Mouse (Mus musculus): ENCODE results near the gene Gadd45b. TPM values are rescaled to one million over a fixed set of nuclear protein-coding genes. Genes with fewer than 3 reads are reported as not detected.

The Gadd45b gene
- polyA plus RNA-seq (2017; shearing (Covaris generic)), result 10 to 100 TPM; 22.8 to 45.2 TPM

GRCm38 (mm10) chr10:80929299-80930226 lies at the start of gene Gadd45b:
Gene Gadd45b (plus strand): TSS chr10:80930073.
- peak; percentile 79 for ATAC-seq

- ATAC-seq, result peak; percentile 54
Measured at GRCm38 (mm10) chr10:80880131-80880641, 49.7 kb upstream of the Gadd45b start.

- ATAC-seq, result no peak
Measured at GRCm38 (mm10) chr10:80880901-80881300, 49.0 kb upstream of the Gadd45b start.

GRCm38 (mm10) chr10:80881301-80881700 lies 48.6 kb upstream of the Gadd45b start:
- no peak for ATAC-seq

- ATAC-seq, result no peak
Measured at GRCm38 (mm10) chr10:80887181-80887580, 42.7 kb upstream of the Gadd45b start.

GRCm38 (mm10) chr10:80895100-80895499 lies 34.8 kb upstream of the Gadd45b start:
- no peak for ATAC-seq

GRCm38 (mm10) chr10:80895697-80896096 lies 34.2 kb upstream of the Gadd45b start:
- no peak for ATAC-seq

- no peak for ATAC-seq
Measured at GRCm38 (mm10) chr10:80896581-80897485, 33.0 kb upstream of the Gadd45b start.

GRCm38 (mm10) chr10:80897861-80898510 lies 31.9 kb upstream of the Gadd45b start:
- ATAC-seq, result no peak

GRCm38 (mm10) chr10:80899074-80899473 lies 30.8 kb upstream of the Gadd45b start:
- no peak for ATAC-seq

GRCm38 (mm10) chr10:80899591-80900317 lies 30.1 kb upstream of the Gadd45b start:
- no peak for ATAC-seq

- ATAC-seq, result peak; percentile 97
Measured at GRCm38 (mm10) chr10:80900318-80901247, 29.3 kb upstream of the Gadd45b start, which contains the start of gene Timm13. Gene Timm13 (minus strand): TSS chr10:80900969.

- ATAC-seq, result no peak
Measured at GRCm38 (mm10) chr10:80901409-80902272, 28.2 kb upstream of the Gadd45b start.

- no peak for ATAC-seq
Measured at GRCm38 (mm10) chr10:80902273-80902940, 27.5 kb upstream of the Gadd45b start.

GRCm38 (mm10) chr10:80903282-80903681 lies 26.6 kb upstream of the Gadd45b start:
- no peak for ATAC-seq

GRCm38 (mm10) chr10:80904004-80904693 lies 25.7 kb upstream of the Gadd45b start:
- ATAC-seq, result no peak

- ATAC-seq, result no peak
Measured at GRCm38 (mm10) chr10:80904709-80905108, 25.2 kb upstream of the Gadd45b start.
